Mouse (Mus musculus) MEL (cell line): Measurements from ENCODE around the gene Tnfaip3. TPM values are rescaled to one million over a fixed set of nuclear protein-coding genes. Genes with fewer than 3 reads are reported as not detected.

Experiments used
- DNase-seq: peaks from one replicate; pipeline ENCODE4 v3.0.0; 2011; ENCODE audit warnings: low read depth, low spot score
- H3K27ac ChIP-seq: 2 replicates; pipeline ENCODE4 v1.5.1; 2012; ENCODE audit warnings: low read depth, mild to moderate bottlenecking, control low read depth, low read length, moderate library complexity; ENCODE audit not compliant: control insufficient read depth
- H3K27me3 ChIP-seq, 2 experiments: fragments of 150-350 bp in 1 of 2; sonication (generic) in 1 of 2; 2 replicates each; pipeline ENCODE4 v1.6.1; 2012; ENCODE audit warnings: low read length in 2 of 2, mild to moderate bottlenecking in 2 of 2, improper control_type of control experiment in 1 of 2, moderate library complexity in 1 of 2; ENCODE audit not compliant: insufficient read depth in 2 of 2, control insufficient read depth in 1 of 2
- H3K36me3 ChIP-seq, 2 experiments: 2 replicates each; pipeline ENCODE4 v1.6.1; 2012 to 2014; ENCODE audit warnings: low read length in 2 of 2, improper control_type of control experiment in 1 of 2, inconsistent platforms in 1 of 2, mild to moderate bottlenecking in 1 of 2; ENCODE audit not compliant: insufficient read depth in 2 of 2, control insufficient read depth in 1 of 2
- H3K4me1 ChIP-seq, 2 experiments: fragments of 150-350 bp in 1 of 2; sonication (generic) in 1 of 2; 2 replicates each; pipeline ENCODE4 v1.6.1; 2012; ENCODE audit warnings: low read length in 2 of 2, improper control_type of control experiment in 1 of 2, mild to moderate bottlenecking in 1 of 2; ENCODE audit not compliant: insufficient read depth in 2 of 2, control insufficient read depth in 1 of 2
- H3K4me3 ChIP-seq, 2 experiments: fragments of 150-350 bp in 1 of 2; sonication (generic) in 1 of 2; 2 replicates each; pipeline ENCODE4 v1.5.1; 2012; ENCODE audit warnings: low read depth in 2 of 2, low read length in 2 of 2, mild to moderate bottlenecking in 2 of 2, moderate library complexity in 2 of 2, control low read depth in 1 of 2, improper control_type of control experiment in 1 of 2; ENCODE audit not compliant: control insufficient read depth in 1 of 2, insufficient read depth in 1 of 2
- H3K79me2 ChIP-seq: 2 replicates; pipeline ENCODE4 v1.6.1; 2012; ENCODE audit warnings: mild to moderate bottlenecking, low read length, moderate library complexity; ENCODE audit not compliant: control insufficient read depth, poor library complexity, insufficient read depth
- H3K9ac ChIP-seq: 2 replicates; pipeline ENCODE4 v1.6.1; 2012; ENCODE audit warnings: low read depth, mild to moderate bottlenecking, control low read depth, low read length, moderate library complexity; ENCODE audit not compliant: control insufficient read depth, poor library complexity, severe bottlenecking
- H3K9me3 ChIP-seq: fragments of 150-350 bp; sonication (generic); replicated peaks from 2 replicates; pipeline ENCODE4 v1.6.1; 2012; ENCODE audit warnings: mild to moderate bottlenecking, low read length, improper control_type of control experiment, moderate library complexity; ENCODE audit not compliant: insufficient read depth
- BHLHE40 ChIP-seq: IDR thresholded peaks from 2 replicates; pipeline ENCODE4 v1.6.1; 2012; ENCODE audit warnings: low read depth, mild to moderate bottlenecking, inconsistent platforms, low read length, improper control_type of control experiment, borderline replicate concordance
- CTCF ChIP-seq, 3 experiments: IDR thresholded peaks in 2 of 3; conservative IDR thresholded peaks in 1 of 3; 2 replicates each; pipeline ENCODE4 v1.5.1; 2011 to 2012; ENCODE audit warnings: low read length in 3 of 3, low read depth in 2 of 3, mild to moderate bottlenecking in 2 of 3, improper control_type of control experiment in 1 of 3, inconsistent platforms in 1 of 3, mixed read lengths in 1 of 3, moderate library complexity in 1 of 3; ENCODE audit not compliant: control insufficient read depth in 1 of 3, insufficient read depth in 1 of 3, poor library complexity in 1 of 3, severe bottlenecking in 1 of 3
- E2F4 ChIP-seq: IDR thresholded peaks from 2 replicates; pipeline ENCODE4 v1.6.1; 2011; ENCODE audit warnings: low read depth, low read length, improper control_type of control experiment, borderline replicate concordance
- ELF1 ChIP-seq: IDR thresholded peaks from 2 replicates; pipeline ENCODE4 v1.6.1; 2014; ENCODE audit warnings: low read depth, mild to moderate bottlenecking, inconsistent platforms, low read length, improper control_type of control experiment, moderate library complexity
- ETS1 ChIP-seq: IDR thresholded peaks from 2 replicates; pipeline ENCODE4 v1.6.1; 2012; ENCODE audit warnings: low read depth, mild to moderate bottlenecking, inconsistent platforms, low read length, improper control_type of control experiment, moderate library complexity
- GATA1 ChIP-seq: IDR thresholded peaks from 2 replicates; pipeline ENCODE4 v1.6.1; 2011; ENCODE audit warnings: low read depth, low read length, improper control_type of control experiment
- HCFC1 ChIP-seq: IDR thresholded peaks from 2 replicates; pipeline ENCODE4 v1.6.1; 2012; ENCODE audit warnings: low read depth, mild to moderate bottlenecking, inconsistent platforms, low read length, improper control_type of control experiment, moderate library complexity
- KAT2A ChIP-seq: conservative IDR thresholded peaks from 2 replicates; pipeline ENCODE4 v1.6.1; 2012; ENCODE audit warnings: low read depth, low read length, improper control_type of control experiment, inconsistent platforms
- MAX ChIP-seq: IDR thresholded peaks from 2 replicates; pipeline ENCODE4 v1.6.1; 2011; ENCODE audit warnings: low read length, improper control_type of control experiment
- MAZ ChIP-seq: IDR thresholded peaks from 2 replicates; pipeline ENCODE4 v1.6.1; 2012; ENCODE audit warnings: low read depth, mild to moderate bottlenecking, inconsistent platforms, low read length, improper control_type of control experiment
- MXI1 ChIP-seq: IDR thresholded peaks from 2 replicates; pipeline ENCODE4 v1.6.1; 2011; ENCODE audit warnings: mild to moderate bottlenecking, low read depth, low read length, improper control_type of control experiment
- NELFE ChIP-seq: IDR thresholded peaks from 2 replicates; pipeline ENCODE4 v1.6.1; 2011; ENCODE audit warnings: low read depth, low read length, improper control_type of control experiment
- POLR2AphosphoS2 ChIP-seq: IDR thresholded peaks from 2 replicates; pipeline ENCODE4 v1.6.1; 2011; ENCODE audit warnings: low read length, improper control_type of control experiment
- RAD21 ChIP-seq: IDR thresholded peaks from 2 replicates; pipeline ENCODE4 v1.6.1; 2011; ENCODE audit warnings: mild to moderate bottlenecking, low read depth, low read length, improper control_type of control experiment
- TAL1 ChIP-seq: IDR thresholded peaks from 2 replicates; pipeline ENCODE4 v1.6.1; 2012; ENCODE audit warnings: mild to moderate bottlenecking, inconsistent platforms, low read length, moderate library complexity, mixed read lengths
- USF1 ChIP-seq: IDR thresholded peaks from 2 replicates; pipeline ENCODE4 v1.6.1; 2014; ENCODE audit warnings: low read depth, mild to moderate bottlenecking, inconsistent platforms, low read length, improper control_type of control experiment, moderate library complexity
- ZC3H11A ChIP-seq: IDR thresholded peaks from 2 replicates; pipeline ENCODE4 v1.6.1; 2012; ENCODE audit warnings: low read depth, mild to moderate bottlenecking, inconsistent platforms, low read length, improper control_type of control experiment
- ZMIZ1 ChIP-seq: IDR thresholded peaks from 2 replicates; pipeline ENCODE4 v1.6.1; 2012; ENCODE audit warnings: low read depth, mild to moderate bottlenecking, inconsistent platforms, low read length, improper control_type of control experiment, moderate library complexity
- polyA plus RNA-seq, 2 experiments: library from polyadenylated mRNA; stranded (reverse) in 1 of 2; unstranded in 1 of 2; fragments of >175 nt in 1 of 2; fragments of >200 nt in 1 of 2; gene quantifications; 2 replicates each; pipeline versions ENCODE4 v1.2.1 to v1.2.4; 2012; ENCODE audit warnings: low replicate concordance in 2 of 2, low read depth in 1 of 2; ENCODE audit not compliant: insufficient read length in 2 of 2, insufficient read depth in 1 of 2, missing spikeins in 1 of 2
- total RNA-seq: library from RNA; depleted of rRNA; stranded (reverse); fragments of 300-350 nt; gene quantifications from 2 replicates; pipeline ENCODE4 v1.2.3, GENCODE M21; 2012

The Tnfaip3 gene
- total and polyA plus RNA-seq, 3 experiments: 0.38 to 0.54 TPM; not detected in 1

DNA sequence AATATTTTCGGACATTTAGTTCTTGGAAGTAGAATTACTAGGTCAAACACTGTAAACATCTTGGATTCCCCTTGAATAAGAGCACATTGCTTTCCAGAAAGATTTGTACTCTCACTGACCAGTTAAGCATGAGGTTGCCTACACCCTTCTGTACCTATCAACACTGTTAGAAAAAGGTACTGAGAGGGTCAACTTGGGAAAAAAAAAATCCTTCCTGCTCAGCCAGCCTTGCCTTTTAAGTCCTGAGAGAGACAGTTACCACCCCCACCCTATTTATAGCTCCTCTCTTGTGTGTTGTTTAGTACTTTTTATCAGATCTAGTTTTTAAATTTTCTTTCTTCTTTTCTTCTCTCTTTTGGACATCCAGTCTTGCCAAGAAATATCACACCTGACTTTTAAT, 48.2 kb upstream of the Tnfaip3 start:
- H3K4me3 ChIP-seq: peak overlapping the region in 1 of 2 experiments; percentile 47; a peak in 2 of 4 replicates
- peak overlapping the region; percentile 37 for H3K9ac ChIP-seq
- TF ChIP-seq KAT2A (no peak), E2F4 (no peak), MXI1 (no peak), GATA1 (no peak), BHLHE40 (no peak), CTCF (IDR thresholded peaks at IDR 0.05 in 2 of 3, conservative IDR thresholded peaks at IDR 0.05 in 1 of 3; ENCODE audit: control insufficient read depth in 1 of 3, insufficient read depth in 1 of 3, low read depth in 2 of 3, low read length in 3 of 3, poor library complexity in 1 of 3, severe bottlenecking in 1 of 3) (no peak), USF1 (no peak), MAX (no peak), ELF1 (no peak), HCFC1 (no peak), RAD21 (no peak)
- no peaks in the 10 kb centered on the region; the same call in 1 of the 2 replicates for H3K79me2 ChIP-seq
- H3K27ac ChIP-seq: peak overlapping the region; percentile 60
- peaks cover 23 to 26% of the 10 kb centered on the region in 2 experiments for H3K4me1 ChIP-seq
- H3K9me3 ChIP-seq: no peaks in the 10 kb centered on the region
- H3K27me3 ChIP-seq: no peaks in the 10 kb centered on the region
- peak; percentile 40 for DNase-seq
- peaks cover 0 to 41% of the 10 kb centered on the region in 2 experiments; a peak in 2 of 4 replicates for H3K36me3 ChIP-seq

DNA sequence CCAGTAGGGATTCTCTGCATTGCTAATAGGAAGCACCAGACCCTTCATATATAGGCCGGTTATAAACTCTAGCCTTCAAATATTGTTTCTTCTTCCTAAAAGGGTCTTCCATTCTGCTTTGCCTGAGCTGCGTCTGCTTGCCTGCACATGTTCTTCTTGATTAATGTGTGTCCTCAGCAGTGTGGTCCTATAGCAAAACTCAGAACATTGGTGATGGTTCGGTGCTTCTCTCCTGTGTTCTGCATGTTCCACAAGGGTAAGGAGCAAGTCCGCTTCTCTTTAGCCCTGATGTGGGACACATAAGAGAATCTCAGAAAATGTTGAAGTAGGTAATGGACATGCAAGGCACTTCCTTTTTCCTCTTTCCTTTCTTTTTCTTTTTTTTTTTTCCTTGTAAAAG, 47.8 kb upstream of the Tnfaip3 start:
- Histone ChIP-seq H3K27ac (peak overlapping the region; percentile 74), H3K4me1 (peaks cover 23 to 26% of the 10 kb centered on the region in 2 experiments), H3K36me3 (peaks cover 0 to 41% of the 10 kb centered on the region in 2 experiments; a peak in 2 of 4 replicates), H3K79me2 (no peaks in the 10 kb centered on the region; the same call in 1 of the 2 replicates), H3K9ac (peak overlapping the region; percentile 49), H3K9me3 (no peaks in the 10 kb centered on the region), H3K27me3 (no peaks in the 10 kb centered on the region), H3K4me3 (peak overlapping the region; percentile 43 to 47)
- peak; percentile 58 for DNase-seq
- TF ChIP-seq ZC3H11A (no peak), KAT2A (no peak), MAX (no peak), ZMIZ1 (no peak), ETS1 (no peak), MXI1 (no peak), POLR2AphosphoS2 (no peak), NELFE (no peak), MAZ (no peak), TAL1 (no peak)
